Mouse (Mus musculus) G1E-ER4 (cell line): ENCODE measurements around the gene Kcnj10. TPM values are rescaled to one million over a fixed set of nuclear protein-coding genes. Genes with fewer than 3 reads are reported as not detected.

ENCODE experiments used
- GATA1 ChIP-seq: IDR thresholded peaks from one replicate; pipeline ENCODE4 v1.8.0; 2012; ENCODE audit warnings: low read length, inconsistent platforms
- polyA plus RNA-seq: library from polyadenylated mRNA; stranded (reverse); fragments of >175 nt; gene quantifications from 2 replicates; pipeline ENCODE4 v1.2.3, GENCODE M21; 2012

Gene Kcnj10
- not detected in 2 replicates for polyA plus RNA-seq

GRCm38 (mm10) chr1:172340729-172341321 lies at the start of gene Kcnj10:
TSS of gene Kcnj10 (plus strand) at chr1:172341210.
- no peak for TF ChIP-seq GATA1

DNA sequence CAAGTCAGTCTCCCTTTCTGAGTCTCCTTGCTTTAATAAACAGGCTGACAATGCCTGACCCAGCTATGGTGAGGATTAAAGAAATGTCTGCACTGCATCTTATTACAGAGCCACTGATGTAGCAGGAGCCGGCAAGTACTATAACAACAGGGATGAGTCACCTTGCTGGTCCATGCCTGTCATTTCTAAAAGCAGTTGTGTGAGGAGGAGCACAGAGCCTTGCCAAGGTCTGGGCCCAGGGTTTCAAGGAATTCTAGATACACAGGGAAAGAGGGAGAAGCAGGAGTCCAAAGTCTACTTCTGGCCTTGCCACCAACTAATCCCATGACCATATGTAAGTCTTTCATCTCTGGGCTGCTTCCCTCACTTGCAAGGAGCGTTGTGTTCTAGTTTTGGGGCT lies 48.1 kb upstream of the Kcnj10 start:
- no peak for TF ChIP-seq GATA1

- no peak for TF ChIP-seq GATA1
These were observed 47.6 kb upstream of the Kcnj10 start for GRCm38 (mm10) chr1:172293449-172293848.

DNA sequence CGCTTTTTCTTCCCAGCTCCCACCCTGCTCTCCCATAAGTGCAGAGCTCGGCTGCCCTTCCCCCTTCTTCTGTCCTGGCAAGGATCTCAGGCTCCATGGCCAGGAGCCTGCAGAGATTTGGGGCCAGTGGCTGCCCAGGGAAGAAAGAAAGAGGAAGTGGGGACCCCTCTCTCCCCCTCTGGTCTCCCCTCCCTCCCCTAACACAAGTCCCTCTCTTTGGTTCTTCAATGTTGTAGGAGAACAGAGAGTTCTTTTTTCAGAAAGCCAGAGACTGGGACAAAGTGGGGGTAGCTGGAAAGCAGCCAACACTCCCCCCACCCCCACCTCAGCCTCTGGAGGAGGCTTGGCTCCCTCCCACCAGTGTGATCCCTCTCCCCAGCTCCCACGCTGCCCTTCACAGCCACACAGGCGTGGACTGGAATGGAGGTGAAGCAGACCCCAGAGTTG lies 45.2 kb upstream of the Kcnj10 start:
- no peak for TF ChIP-seq GATA1

GRCm38 (mm10) chr1:172296816-172297510 lies 44.0 kb upstream of the Kcnj10 start:
- TF ChIP-seq GATA1 = no peak

- no peak for TF ChIP-seq GATA1
These were observed 43.1 kb upstream of the Kcnj10 start, which contains the start of gene Atp1a2 for GRCm38 (mm10) chr1:172297611-172298537. TSS of gene Atp1a2 (minus strand) at chr1:172298064.

GRCm38 (mm10) chr1:172299528-172299927 lies 41.5 kb upstream of the Kcnj10 start:
- no peak for TF ChIP-seq GATA1

DNA sequence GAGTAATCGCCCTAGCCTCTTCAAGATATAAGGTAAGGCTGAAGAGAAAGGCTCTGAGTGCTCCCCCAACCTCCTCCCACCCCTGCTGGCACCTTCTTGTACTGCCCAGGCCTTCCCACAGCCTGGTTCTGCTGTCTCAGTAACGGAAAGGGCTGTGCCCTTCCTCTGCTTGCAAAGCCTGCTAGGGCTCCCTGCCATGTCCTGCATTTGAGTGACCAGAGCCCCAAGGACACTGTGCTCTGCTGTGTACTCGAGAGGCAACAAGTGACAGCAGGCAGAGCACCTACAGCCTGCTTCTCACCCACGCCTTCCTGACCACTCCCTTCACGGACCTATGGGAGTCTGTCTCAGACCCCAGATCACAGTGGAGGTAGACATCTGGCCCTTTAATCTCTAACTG lies 40.8 kb upstream of the Kcnj10 start:
- no peak for TF ChIP-seq GATA1

DNA sequence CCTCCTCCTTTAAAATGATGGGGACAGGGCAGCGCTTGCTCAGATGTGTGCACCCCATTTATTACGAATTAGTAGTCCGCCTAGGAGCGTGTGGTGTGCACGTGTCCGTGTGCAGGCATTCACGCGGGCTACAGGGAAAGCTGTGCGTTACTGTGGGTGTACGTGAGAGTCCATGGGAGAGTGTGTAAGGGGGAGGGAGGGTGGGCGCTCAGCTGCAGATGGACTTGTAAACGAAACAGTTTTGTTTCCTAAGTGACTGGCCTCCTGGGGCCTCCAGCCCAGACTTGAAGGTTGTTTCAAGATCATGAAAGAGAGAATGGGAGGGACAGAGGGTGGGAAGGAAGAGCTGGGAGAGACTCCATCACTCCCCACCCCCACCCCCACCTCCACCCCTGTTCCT lies 39.8 kb upstream of the Kcnj10 start:
- no peak for TF ChIP-seq GATA1

- TF ChIP-seq GATA1 = no peak
These were observed 38.7 kb upstream of the Kcnj10 start for GRCm38 (mm10) chr1:172302311-172302710.

DNA sequence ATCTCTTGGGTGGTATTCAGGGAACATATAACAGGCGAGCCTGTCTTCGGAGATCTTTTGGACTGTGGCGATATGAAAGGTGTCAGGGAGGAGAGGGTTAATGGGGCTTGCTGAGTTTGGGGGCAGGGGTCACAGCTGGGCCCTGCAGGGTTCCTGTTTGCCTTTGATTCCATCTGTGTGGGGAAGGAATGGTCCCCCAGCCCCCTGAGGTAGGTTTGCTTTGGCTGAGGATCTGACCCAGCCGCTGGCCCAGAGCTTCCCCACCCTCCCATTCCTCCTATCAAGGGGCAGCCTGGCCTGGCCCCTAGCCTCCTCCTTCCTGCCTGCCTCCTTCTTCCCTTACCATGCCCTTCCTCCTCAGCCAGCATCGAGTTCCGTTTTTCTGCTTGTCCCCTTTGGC lies 38.2 kb upstream of the Kcnj10 start:
- TF ChIP-seq GATA1 = no peak

GRCm38 (mm10) chr1:172304443-172304842 lies 36.6 kb upstream of the Kcnj10 start:
- TF ChIP-seq GATA1 = no peak

DNA sequence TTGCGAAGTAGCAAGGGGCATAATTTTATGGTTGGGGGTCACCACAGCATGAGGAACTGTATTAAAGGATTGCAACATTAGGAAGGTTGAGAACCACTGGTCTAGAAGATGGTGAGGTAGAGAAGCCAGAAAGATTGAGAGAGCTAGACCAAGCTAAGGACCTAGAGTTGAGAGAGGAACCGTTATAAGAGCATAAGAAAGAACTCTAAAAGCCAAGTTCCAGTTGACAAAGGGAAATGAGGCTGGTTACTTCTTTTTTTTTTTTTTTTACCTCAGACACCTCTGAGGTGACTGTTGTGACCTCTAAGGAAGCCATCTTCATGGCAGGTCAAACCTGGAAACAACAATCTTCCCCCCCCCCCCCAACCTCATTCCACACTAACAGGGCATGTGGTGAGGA lies 35.9 kb upstream of the Kcnj10 start:
- TF ChIP-seq GATA1 = no peak

DNA sequence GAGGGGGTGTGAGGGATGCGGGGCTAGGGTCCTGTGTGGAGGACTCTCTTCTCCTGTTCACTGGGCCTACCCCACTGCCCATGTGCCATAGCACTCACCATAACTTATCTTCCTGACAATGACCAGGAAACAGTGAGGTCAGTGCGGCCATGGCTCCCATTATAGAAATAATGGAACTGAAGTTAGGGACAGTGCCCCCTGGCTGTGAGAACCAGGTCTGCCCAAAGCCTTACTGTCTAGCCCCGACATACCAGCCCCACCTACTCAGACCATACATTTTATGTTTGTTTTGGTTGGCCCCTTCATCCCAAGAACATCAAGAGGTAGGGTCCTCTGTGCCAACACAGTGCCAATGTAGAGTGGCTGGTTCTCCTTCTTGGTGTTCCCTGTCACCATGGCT lies 35.4 kb upstream of the Kcnj10 start:
- no peak for TF ChIP-seq GATA1

- no peak for TF ChIP-seq GATA1
These were observed 34.8 kb upstream of the Kcnj10 start for GRCm38 (mm10) chr1:172306196-172306595.

- TF ChIP-seq GATA1 = no peak
These were observed 34.1 kb upstream of the Kcnj10 start for GRCm38 (mm10) chr1:172306885-172307284.
